Mouse (Mus musculus) Patski (cell line): ENCODE data around the gene Ccdc86. TPM values are rescaled to one million over a fixed set of nuclear protein-coding genes. Genes with fewer than 3 reads are reported as not detected.
A peak's percentile ranks its signal among the peaks of the same experiment; 100 is the strongest.

Experiments used
- ATAC-seq: fragments of 100-300 bp; one replicate; pipeline ENCODE4 v1.8.0; 2021
- CTCF ChIA-PET: fragments of 350-600 bp; sonication (Branson Sonifier 250); formaldehyde crosslinking; loops from one replicate; lab custom pipeline; 2022; ENCODE audit warnings: inconsistent platforms; lab: Charles Lee
- POLR2A ChIA-PET: fragments of 350-600 bp; sonication (Branson Sonifier 250); formaldehyde crosslinking; loops from one replicate; lab custom pipeline; 2022; ENCODE audit warnings: antibody characterized with exemption, inconsistent platforms; lab: Charles Lee
- DNase-seq: peaks from one replicate; pipeline ENCODE4 v3.0.0-alpha.2; 2011; ENCODE audit warnings: low read depth, low spot score
- H3K27me3 ChIP-seq: fragments of 371-371 bp; one replicate; pipeline ENCODE4 v1.5.1; 2021
- CTCF ChIP-seq: fragments of 100-300 bp; IDR thresholded peaks from one replicate; pipeline ENCODE4 v1.5.1; 2021
- in situ Hi-C: fragments of 300-500 bp; cut with MboI; formaldehyde crosslinking; loops from 3 replicates; pipeline ENCODE4 v1.11.1; 2018; ENCODE audit warnings: low pct_unique_long_range_greater_than_20kb, mixed read lengths
- polyA plus RNA-seq: library from polyadenylated mRNA; unstranded; gene quantifications from one replicate; pipeline ENCODE4 v1.2.3, GENCODE M21; 2021

The Ccdc86 gene
- polyA plus RNA-seq, 1 experiment from 2014 or later: 21.1 TPM

DNA sequence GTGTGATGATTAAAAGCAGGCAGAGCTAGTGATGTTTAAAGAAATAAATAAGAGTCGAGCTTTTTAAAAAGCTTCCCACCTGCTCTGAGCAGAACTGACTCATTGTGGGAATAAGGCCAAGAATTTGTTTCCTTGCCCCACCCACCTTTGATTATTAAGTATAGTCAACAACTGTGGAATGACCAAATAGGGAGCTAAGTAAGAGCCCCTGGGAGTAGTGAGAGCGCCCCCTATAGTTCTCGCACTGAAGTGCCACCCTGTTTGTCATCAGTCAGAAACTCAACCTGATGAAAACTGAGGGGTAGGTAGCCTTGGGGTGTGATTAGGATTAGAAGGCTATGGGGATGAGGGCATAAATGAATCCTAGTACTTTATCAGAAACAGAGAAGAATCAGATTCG is 27.3 kb upstream of the Ccdc86 start:
- ChIA-PET POLR2A (no interaction called here), CTCF (interaction anchor here (0.7 to 1.7 kb wide), 9 partner anchors 8 to 381 kb away, joined by 3 to 5 read pairs (median 3); no protein-coding TSS in a partner anchor)
- DNase-seq (no peak), ATAC-seq (peak; percentile 5)
- TF ChIP-seq CTCF: peak; percentile 82
- peaks cover 9% of the 10 kb centered on the region for H3K27me3 ChIP-seq
- in situ Hi-C loops: no loop called here

DNA sequence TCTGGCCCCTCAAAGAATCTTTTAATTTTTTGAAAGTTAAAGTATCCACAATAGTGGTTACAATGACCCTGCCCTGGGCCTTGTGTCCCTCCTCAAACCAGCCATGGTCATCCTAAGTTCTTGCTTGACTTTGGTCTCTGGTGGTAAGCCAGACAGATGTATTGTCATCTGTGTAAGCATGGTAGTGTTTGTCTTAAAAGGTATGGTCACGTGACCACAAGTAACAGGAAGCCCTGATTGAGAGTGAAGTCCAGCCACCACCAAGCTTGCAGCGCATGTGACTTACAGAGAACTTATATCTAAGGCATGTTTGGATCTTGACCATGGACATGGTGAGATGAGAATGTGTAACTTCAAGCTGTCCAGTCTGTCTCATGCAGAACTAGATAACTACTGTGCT is 26.1 kb upstream of the Ccdc86 start:
- in situ Hi-C loops: no loop called here
- no peak for TF ChIP-seq CTCF
- ChIA-PET POLR2A (no interaction called here), CTCF (interaction anchor here (1.1 to 1.4 kb wide), 4 partner anchors 10 to 67 kb away, joined by 3 to 5 read pairs (median 4); no protein-coding TSS in a partner anchor)
- ATAC-seq (no peak), DNase-seq (no peak)
- peaks cover 10% of the 10 kb centered on the region for H3K27me3 ChIP-seq

DNA sequence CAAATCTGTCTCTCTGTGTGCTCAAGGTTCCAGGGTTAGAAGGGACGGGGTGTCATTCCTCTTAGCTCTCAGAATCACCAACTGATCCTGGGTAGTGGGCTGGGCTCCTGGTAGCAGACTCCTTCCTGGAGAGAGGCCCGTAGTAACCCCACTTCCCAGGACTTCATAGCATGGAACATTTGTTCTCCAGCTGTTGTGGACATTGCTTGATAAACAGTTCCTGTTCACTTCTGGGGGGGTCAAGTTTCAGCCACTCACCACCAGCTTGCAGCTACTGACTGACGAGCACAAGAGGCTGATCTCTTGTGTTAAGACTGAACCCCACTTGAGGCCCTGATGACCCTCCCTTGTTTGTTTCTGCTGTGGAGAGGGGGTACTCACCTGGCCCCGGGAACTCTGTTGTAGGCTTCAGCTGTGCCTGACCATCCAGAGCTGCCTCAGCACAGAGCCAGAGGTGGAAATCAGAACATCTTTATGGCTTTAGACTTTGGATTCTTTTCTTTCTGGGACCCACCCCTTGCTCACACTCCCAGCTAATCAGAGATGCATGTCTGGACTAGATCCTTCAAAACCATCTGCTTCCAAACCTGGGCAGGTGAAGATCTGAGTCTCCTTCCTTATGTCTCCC is 25.3 kb upstream of the Ccdc86 start, which contains the start of gene Ms4a10:
TSS of gene Ms4a10 (minus strand) at position 433 of the 628 bp plus-strand sequence.
- in situ Hi-C loops: no loop called here
- ATAC-seq (no peak), DNase-seq (no peak)
- H3K27me3 ChIP-seq: peaks cover 10% of the 10 kb centered on the region
- no peak for TF ChIP-seq CTCF
- ChIA-PET POLR2A (no interaction called here), CTCF (interaction anchor here (1.1 to 1.4 kb wide), 3 partner anchors 15 to 66 kb away, joined by 3 to 5 read pairs (median 3); no protein-coding TSS in a partner anchor)

DNA sequence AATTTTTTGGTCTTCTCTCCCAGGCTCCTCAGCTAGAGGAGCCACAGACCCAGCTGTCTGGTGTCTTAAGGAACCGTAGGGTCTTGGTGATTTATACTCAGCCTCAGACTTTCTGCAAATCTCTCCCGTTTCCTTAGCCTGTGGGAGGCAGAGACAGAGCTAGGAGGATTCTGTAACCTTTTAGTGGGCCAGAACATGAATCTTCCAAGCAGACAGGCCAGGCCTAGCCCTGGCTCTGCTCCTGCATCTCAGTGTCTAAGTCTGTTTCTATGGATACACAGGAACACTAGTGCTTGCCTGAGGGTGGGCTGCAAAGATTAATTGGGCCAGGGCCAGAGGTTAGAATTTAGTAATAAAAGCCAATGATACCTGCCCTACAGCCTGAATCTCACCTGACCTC is 24.1 kb upstream of the Ccdc86 start:
- DNase-seq: no peak
- in situ Hi-C loops: no loop called here
- ATAC-seq: no peak
- peaks cover 20% of the 10 kb centered on the region for H3K27me3 ChIP-seq
- CTCF ChIA-PET: no interaction called here
- no peak for TF ChIP-seq CTCF
- POLR2A ChIA-PET: no interaction called here

DNA sequence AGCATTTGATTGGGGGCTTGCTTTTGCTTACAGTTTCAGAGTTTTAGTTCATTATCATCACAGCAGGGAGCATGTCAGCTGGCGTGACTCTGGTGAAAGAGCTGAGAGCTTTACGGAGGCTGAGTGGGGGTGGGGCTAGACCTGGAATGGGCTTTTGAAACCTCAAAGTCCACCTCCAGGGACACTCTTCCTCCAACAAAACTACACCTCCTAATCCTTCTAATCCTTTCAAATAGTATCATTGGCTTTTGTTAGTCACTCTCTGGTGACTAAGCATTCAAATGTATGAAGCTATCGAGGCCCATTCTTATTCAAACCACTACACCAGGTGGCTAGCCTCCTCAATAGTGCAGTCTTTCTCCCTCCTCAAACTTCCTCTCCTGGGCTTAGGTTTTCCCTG is 23.6 kb upstream of the Ccdc86 start:
- ChIA-PET POLR2A (no interaction called here), CTCF (no interaction called here)
- in situ Hi-C loops: no loop called here
- no peak for TF ChIP-seq CTCF
- H3K27me3 ChIP-seq: peaks cover 25% of the 10 kb centered on the region
- DNase-seq: no peak
- no peak for ATAC-seq

DNA sequence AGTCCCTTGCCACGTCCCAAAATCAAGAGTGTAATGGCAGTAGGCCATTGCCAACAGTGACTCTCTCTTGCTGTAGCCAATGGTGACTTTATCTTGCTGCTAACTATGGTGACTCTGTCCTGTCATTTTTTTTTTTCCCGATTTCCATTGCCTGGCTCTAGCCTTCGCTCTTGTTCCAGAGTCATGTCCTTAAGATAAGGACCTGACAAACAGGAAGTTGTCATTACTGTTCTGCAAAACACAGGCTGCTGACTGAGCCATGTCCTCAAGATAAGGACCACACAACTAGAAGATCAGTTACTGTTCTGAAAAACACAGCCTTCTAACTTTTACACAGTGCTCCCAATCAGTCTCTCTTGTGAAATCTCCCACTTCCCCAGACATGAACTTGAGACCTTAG is 21.4 kb upstream of the Ccdc86 start:
- DNase-seq: no peak

DNA sequence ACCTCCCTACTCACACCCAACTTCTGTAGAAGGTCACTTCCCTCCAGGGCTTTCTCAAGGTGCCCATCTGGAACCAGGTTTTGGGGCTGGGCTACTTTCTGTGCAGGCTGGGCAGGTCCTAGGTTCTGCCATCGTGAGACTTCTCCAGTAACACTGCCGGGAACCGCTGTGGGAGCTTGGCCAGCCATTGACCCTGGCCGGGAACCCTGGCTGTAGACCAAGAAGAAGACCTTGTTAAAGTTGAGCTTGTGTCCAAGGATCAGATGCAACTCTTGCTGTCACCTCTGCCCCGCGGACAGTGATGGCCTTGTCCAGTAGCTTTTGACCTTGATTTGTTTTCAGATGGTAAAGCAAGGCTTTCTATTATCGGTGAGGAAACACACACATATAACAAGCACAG is 19.5 kb upstream of the Ccdc86 start:
- TF ChIP-seq CTCF: no peak
- ATAC-seq (no peak), DNase-seq (no peak)
- H3K27me3 ChIP-seq: peaks cover 51% of the 10 kb centered on the region
- in situ Hi-C loops: no loop called here
- CTCF ChIA-PET: interaction anchor here (1.0 to 2.5 kb wide), 3 partner anchors 8 to 11 kb away, joined by 3 to 15 read pairs (median 3); no protein-coding TSS in a partner anchor
- POLR2A ChIA-PET: no interaction called here

More for the DNA sequence above, 21.4 kb upstream of the Ccdc86 start:
- ChIA-PET POLR2A (no interaction called here), CTCF (interaction anchor here (1.2 kb wide), 1 partner anchor 62 kb away, joined by 3 read pairs; no protein-coding TSS in a partner anchor)
- TF ChIP-seq CTCF: no peak
- ATAC-seq: no peak
- peaks cover 41% of the 10 kb centered on the region for H3K27me3 ChIP-seq
- in situ Hi-C loops: no loop called here

DNA sequence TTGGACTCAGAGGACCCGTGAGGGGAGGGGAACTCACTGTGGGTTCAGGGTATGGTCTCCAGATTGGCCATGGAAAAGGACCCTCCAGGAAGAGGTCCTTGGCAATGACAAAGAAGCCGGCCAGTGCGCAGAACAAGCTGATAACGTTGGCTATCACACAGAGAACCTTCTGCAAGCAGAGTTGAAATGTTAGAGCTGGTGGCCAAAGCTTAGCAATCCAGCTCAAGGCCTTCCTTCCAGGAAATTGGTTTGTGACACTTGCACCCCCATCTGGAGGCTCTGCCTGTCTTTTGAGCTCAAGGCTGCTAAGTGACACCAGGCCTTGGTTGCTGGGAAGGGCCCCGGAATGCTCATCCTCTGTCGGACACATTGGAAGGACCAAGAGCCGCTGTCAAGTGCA is 16.7 kb upstream of the Ccdc86 start:
- ATAC-seq: no peak
- in situ Hi-C loops: no loop called here
- DNase-seq: no peak
- peaks cover 56% of the 10 kb centered on the region for H3K27me3 ChIP-seq
- TF ChIP-seq CTCF: no peak
- CTCF ChIA-PET: interaction anchor here (0.7 to 1.4 kb wide), 5 partner anchors 10 to 58 kb away, joined by 3 to 5 read pairs (median 3); no protein-coding TSS in a partner anchor
- POLR2A ChIA-PET: no interaction called here

DNA sequence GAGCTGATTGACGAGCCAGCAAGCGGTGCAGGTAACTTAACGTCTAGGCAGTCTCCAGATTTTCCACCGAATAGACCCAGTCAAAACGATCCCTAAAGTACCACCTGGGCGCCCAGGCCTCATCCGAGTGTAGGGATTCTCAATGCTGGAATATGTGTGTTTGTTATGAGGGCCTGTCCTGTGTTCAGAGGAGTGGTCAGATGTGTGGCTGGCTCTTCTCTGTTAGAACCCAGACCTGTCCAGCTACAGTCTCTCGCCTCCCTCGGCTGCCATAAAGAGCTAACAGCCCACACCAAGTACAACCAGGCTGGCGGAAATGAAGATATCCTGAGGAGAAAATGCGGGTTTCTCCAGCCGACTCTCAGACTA is 10.9 kb upstream of the Ccdc86 start:
- CTCF ChIA-PET: interaction anchor here (0.9 to 5.1 kb wide), 4 partner anchors 9 to 83 kb away, joined by 3 to 75 read pairs (median 4); no protein-coding TSS in a partner anchor
- POLR2A ChIA-PET: no interaction called here
- in situ Hi-C loops: loop anchor here (5.0 kb wide), 3 partner anchors 48 to 293 kb away; no protein-coding TSS in a partner anchor
- TF ChIP-seq CTCF: no peak
- no peak for ATAC-seq
- H3K27me3 ChIP-seq: peaks cover 30% of the 10 kb centered on the region
- no peak for DNase-seq

DNA sequence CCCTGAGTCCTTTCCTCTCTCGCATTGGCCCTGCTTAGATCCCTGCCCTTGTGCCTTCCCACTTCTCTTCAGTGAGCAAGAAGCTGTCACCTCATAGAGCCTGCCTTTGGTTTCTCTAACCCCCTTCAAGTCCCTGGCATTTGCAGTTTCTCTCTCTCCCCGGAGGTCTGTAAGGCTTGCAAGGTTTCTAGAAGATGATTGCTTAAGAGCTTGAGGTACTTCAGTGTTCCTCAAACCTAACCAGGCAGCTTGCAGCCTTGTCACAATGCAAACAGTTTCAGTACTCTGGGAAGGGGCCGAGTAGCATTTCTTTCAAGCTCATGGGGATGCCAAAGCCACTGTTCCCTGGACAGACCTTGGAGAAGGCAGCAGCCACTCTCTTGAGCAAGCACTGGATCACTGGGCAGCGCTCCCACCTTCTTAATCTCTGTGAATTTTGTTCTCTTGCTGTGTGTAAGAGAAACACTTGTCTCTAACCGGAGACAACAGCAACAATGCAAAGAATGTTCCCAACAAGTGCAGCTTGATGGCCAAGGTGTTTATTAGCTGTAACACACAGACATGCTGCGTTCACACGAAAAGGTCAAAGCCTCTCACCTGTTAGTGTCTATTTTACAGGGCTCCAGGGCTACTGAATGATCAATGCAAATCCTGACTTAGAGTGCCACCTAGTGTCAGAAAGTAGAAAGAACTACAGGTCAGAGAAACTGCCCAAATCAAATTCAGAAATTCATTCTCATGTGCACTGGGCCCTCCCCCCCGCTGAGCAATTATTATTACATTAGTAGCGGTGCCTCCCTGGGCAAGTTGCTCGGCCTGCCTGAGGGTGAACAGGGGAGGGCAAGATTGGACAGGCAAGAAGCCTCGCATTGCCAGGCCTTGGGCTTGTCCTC is 10.3 kb upstream of the Ccdc86 start:
- peak; percentile 89 for TF ChIP-seq CTCF
- POLR2A ChIA-PET: interaction anchor here (0.6 to 1.1 kb wide), 2 partner anchors 48 to 51 kb away, joined by 3 read pairs; no protein-coding TSS in a partner anchor
- in situ Hi-C loops: loop anchor here (5.0 kb wide), 2 partner anchors 47 to 242 kb away; no protein-coding TSS in a partner anchor
- DNase-seq (no peak), ATAC-seq (peak; percentile 76)
- H3K27me3 ChIP-seq: peaks cover 25% of the 10 kb centered on the region
- CTCF ChIA-PET: interaction anchor here (0.8 to 5.1 kb wide), 12 partner anchors 8 to 249 kb away, joined by 3 to 75 read pairs (median 3); partner anchors contain the start of genes Ccdc86 and Ms4a10
